Mouse (Mus musculus): ENCODE results near the gene Leprot. TPM values are rescaled to one million over a fixed set of nuclear protein-coding genes. Genes with fewer than 3 reads are reported as not detected.

Leprot gene
- polyA plus RNA-seq (2015; fragmentation: Nextera tagmentation; extraction: Ambion mirVana) = 46.5 and 50.9 TPM in 2 replicates

DNA sequence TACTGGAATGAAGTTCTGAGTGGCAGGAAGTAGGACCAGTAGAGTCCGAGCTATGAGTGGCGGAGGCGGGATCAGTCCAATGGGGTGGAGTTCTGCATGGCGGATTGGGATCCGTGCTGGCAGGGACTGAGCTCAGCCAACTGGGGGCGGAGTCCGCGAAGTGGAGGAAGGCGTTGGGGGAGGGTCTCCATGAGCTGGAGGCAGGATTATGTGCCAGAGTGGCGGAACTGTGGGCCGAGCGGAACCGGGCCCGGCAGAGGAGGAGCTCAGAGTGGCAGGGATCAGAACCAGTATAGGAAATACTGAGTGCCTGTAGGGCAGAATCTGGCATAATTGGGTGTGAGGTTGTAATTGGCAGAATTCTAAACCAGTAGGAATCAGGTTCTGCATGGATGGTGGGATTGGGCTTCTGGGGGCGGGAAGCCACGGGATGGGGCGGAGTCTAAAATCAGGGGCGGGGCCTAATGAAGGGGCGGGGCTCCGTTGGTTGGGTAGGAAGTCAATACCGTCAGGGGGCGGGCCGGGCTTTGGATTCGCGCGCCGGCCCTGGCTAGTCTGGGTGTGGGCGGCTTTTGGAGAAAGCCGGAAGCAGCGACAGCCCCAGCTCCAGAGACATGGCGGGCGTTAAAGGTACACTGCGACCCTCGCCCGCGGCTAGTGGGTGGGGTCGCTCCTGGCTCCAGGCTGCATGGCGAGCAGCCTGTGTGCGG, at the start of gene Leprot:
Leprot (plus strand) TSS at position 523 of the 710 bp plus-strand sequence.

Other genes starting within 250 kb of the Leprot start
- gene Ak4, start 228.4 kb upstream of the Leprot start, polyA plus RNA-seq (2015; fragmentation: Nextera tagmentation; extraction: Ambion mirVana) = 1.5 and 1.9 TPM in 2 replicates
- 0.11 and 0.24 TPM in 2 replicates for gene Dnajc6, start 151.1 kb upstream of the Leprot start, polyA plus RNA-seq (2015; fragmentation: Nextera tagmentation; extraction: Ambion mirVana)
- gene Lepr, start 69.7 kb downstream of the Leprot start, polyA plus RNA-seq (2015; fragmentation: Nextera tagmentation; extraction: Ambion mirVana) = 2.2 and 3.3 TPM in 2 replicates
- gene B020004J07Rik, start 196.3 kb downstream of the Leprot start, polyA plus RNA-seq (2015; fragmentation: Nextera tagmentation; extraction: Ambion mirVana) = not detected in 2 replicates
- gene C130073F10Rik, start 246.1 kb downstream of the Leprot start, polyA plus RNA-seq (2015; fragmentation: Nextera tagmentation; extraction: Ambion mirVana) = not detected in 2 replicates

Measured in skeletal muscle tissue, postnatal 0 days (tissue).